Mouse (Mus musculus) induced T-regulatory cell, adult 2 months (primary cell): ENCODE results near the gene L3mbtl4.

Experiments used
- DNase-seq: peaks from one replicate; pipeline ENCODE4 v3.0.0-alpha.2; 2012; ENCODE audit warnings: low read depth

L3mbtl4 gene

DNA sequence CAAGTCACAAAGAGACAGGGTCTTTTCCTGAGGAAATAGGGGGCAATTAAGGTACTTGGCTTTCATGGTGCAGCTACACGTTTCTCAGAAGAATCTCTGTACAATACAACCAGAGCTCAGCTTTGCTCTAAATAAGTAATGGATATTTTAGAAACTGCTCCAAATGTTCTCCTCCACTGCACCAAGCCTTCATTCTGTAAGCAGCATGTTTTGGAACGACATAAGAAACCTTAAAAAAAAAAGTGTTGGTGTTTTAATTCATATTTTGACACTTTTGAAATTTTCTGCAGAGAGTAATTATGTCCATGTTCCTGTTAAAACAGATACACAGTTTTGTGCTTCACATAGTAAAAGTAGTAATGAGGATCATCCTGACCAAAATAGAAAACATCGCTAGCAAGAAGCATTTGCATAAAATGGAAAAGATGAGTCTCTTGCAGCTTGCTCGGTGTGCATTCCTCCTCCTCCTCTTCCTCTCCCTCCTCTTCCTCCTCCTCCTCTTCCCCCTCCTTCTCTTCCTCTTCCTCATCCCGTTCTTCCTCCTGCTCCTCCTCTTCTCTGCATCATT, 369.0 kb downstream of the L3mbtl4 start:
- DNase-seq: no peak

DNA sequence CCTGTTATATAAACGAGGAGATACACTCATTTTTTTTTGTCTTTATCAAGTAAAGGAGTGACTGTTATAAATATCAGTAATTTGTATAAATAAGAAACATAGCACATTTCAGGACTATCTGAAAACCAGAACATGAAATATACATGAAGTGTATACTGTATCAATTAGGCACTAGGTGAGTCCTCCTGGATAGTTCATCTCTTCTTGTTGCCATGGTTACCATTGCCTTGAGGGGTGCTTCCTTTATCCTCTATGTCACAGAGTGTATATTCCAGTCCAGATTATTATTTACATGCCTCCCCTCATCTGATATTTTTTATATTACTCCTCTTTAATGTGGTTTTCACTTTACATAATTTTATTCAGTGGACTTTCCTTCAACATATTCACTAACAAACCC, 392.9 kb downstream of the L3mbtl4 start:
- no peak for DNase-seq

DNA sequence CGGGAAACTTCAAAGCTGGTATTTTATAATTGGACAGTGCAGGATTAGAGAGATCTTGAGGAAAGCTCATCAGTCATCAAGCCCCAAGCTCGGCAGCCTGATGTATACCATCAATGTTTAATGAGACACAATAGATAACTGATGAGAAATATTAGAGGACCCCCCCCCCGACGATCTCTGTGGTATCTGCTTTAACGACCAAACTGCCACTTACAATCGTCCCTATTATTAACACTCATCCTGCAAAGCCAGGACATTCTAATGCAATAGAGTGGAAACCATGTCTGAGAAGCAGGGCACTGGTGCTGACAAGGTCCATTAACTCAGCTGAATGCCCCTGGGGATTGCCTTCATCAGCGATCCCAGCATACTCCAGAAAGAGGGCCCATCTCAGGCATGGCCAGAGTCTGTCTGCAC, 398.5 kb downstream of the L3mbtl4 start:
- DNase-seq: no peak

DNA sequence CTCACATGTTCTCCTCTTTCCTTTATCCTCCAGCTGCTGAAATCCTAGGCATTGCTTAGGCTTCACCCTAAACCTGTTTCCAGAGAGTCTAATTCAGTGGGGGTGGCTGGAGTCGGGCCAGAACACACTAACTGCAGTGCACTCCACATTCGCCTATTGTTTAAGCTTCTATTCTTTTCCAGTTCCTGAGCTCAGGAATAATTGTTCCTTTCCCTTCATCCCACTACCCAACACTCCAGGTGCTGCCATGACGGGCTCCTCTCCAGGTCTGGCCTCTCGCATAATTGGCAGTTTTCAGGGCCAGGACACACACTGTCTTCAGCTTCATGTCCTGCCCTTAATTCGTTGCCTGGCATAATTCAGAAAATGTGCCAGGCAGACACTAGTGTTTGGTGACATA, 437.1 kb downstream of the L3mbtl4 start:
- no peak for DNase-seq

DNA sequence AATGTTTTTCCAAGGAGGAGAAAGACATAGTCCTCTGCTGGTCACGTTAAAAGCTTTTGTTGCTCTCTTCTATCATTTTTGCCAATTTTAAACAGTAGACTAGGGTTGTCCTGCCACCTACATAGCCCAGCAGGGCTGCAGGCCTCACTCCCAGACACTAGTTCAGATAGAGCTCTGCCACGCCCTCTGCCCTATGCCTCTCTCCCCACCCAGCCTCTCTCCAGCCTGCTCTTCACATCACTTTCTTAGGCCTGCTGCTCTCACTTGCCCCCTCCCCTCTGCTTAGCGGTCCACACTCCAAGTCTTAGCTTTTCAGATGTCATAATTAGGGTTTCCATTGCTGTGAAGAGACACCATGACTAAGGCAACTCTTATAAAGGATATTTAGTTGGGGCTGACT, 437.8 kb downstream of the L3mbtl4 start:
- no peak for DNase-seq

DNA sequence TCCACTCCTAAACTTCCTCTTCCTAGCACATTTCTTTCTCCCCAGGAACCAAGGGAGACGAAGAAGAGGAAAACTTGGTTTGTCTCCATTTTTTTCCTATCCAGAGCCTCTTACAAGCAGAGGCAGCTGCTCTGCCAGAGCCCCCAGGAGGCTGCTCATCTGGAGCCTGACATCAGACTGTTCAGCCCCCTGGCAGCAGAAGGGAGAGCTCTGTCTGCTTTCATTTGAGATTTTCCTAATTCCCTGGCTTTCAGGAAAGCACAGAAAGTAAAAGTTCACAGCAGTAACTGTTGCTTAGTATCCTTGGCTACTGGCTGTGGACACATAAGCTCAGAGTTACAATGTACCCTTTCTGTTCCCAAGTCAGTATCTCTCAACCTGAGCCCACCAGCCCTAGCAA, 474.7 kb downstream of the L3mbtl4 start:
- DNase-seq: no peak

DNA sequence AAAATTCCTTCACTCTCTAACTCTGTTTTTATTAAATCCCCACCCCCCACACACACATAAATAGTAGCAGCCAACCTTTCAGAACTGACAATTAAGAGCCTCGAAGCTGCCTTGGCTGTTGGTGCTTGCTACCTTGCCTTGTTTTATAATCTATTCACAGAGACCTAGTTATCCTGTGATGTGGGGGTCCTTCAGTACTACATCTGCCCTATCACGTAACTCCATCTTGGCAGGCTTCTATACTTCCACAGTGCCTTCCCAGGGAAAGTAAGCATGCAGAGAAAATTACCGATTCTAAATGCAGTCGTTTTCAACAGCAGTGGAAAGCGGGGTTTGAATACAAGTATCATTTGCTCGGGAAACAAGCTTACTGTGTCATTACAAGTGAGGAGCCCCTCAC, 476.9 kb downstream of the L3mbtl4 start:
- DNase-seq: no peak

DNA sequence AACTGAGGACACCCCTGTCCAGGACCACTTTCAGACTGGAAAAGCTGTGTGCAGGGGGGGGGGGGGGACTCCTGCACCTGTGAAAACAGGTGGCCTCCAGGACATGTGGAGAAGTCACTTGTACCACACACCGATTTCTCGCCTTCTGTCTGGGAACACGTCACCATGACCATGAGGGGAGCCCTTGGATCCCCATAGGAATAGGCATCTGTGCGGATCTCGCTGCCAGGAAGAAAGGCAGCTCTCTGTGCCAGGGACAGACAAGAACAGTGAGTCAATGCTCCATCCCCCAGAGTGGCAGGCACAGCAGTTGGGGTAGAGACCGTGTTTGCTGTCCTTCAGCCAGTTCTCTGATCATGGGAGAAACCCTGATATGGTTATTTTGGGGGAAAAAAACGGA, 479.5 kb downstream of the L3mbtl4 start:
- no peak for DNase-seq

DNA sequence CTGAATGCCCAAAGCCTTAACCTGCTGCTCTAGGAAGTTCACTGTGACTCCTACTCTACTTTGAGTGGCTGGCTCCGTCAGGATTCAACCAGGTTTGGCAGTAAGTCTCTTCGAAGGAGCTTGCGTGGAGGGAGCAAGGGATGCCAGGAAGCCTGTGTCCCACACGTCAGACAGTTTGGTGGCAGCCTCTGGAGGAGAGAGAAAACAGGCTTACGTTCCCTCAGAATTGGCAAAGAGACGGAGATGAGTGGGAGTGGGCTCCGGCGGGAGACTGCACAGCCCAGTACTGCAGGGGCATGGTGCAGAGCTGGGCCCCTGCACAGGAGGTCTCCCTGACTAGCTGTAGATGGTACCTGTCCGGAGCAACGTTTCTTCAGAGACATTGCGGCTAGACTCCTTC, 481.2 kb downstream of the L3mbtl4 start:
- no peak for DNase-seq

DNA sequence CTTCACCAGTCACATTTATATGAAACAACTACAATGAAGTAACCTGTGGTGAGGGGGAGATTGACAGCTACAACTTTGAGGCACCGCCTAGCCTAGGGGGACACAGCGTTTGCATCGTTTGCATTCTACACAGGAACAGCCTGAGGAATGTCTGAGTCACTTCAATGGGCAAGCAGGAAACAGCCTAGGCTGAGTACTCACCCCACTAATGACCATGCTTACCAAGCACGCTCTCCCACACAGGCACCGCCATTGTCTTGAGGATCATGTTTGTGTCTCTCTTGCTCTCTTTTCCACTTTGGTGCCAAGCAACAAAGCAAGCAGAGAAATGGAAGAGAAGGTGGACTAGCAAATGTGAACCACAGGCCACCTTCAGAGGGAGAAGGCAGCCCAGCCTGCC, 484.8 kb downstream of the L3mbtl4 start:
- no peak for DNase-seq

DNA sequence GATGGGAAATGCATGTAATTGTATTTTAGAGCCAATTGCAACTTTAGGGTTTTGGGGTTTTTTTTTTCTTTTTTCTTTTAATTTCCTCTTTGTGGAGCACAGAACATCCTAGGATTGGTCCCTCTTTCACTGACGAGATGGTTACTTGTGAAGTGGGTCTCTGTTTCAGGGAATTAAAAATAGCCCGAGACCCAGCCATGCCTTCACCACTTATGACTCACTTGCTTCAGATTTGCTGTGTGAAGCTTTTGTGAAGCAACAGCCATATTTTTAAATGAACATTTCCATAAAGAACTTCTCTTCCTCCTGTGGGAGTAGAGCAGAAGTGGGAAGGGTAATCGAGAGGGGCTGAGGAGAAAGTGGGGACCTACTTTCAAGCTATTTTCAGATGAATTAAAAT, 485.3 kb downstream of the L3mbtl4 start:
- DNase-seq: no peak

DNA sequence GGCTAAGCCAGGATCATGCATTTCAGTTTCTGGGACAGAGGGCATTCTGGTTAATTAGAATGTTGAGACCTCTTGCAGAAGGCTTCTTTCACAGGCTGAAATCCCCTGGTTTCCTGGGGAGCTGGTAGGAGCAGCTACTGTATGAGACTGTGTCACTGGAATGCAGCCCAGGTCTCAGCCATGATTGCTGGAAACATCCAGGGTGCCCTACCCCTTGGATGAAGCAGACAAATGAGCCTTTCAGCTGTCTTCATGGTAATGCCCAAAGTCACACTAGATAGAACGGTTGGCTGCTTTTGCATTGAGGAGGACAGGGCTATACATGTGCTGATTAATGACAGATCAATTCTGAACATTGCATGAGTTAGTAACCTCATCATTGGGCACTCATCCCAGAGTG, 486.4 kb downstream of the L3mbtl4 start:
- no peak for DNase-seq

DNA sequence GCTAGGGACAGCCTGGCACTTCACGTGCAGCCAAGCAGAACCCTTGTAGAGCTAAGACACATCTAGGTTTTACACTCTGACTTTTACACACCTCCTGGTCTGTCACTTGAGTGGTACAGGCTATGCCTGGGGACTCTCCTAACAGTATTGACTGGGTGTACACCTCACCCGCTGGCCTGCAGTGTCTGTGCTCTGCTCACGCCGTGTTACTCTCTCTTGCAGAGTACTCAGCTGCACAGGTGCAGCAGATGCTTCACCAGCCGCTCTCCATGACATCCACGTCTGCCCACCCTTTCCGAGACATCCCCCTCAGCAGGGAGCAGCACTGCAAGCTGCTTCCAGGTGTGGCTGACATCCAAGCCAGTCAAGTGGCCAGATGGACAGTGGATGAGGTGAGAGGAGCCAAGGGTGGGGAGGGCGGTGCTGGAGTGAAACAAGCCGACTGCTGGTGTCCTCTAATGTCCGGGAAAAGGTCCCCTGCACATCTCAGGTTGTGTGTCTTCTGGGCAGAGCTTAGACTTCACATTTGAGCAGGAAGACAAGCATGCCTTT, 490.8 kb downstream of the L3mbtl4 start:
- DNase-seq: no peak

DNA sequence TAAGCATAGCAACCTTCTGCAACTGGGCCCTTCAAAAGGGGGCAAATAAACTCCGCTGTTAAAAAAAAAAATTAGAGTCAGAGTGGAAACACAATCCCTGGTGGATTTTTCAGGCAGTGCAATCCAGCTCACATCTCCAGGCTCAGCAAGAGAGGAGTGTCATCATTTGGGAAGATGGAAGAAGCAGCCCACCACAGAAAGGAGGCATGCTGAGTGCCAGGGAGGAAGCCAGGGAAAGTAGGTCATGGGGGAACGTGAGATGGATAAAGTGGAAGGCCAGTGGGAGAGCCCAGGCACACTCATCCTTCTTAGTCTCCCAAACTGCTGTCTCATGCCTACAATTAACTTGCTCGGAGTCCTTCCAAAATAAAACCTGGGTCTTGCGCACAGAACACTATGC, 496.0 kb downstream of the L3mbtl4 start:
- no peak for DNase-seq

DNA sequence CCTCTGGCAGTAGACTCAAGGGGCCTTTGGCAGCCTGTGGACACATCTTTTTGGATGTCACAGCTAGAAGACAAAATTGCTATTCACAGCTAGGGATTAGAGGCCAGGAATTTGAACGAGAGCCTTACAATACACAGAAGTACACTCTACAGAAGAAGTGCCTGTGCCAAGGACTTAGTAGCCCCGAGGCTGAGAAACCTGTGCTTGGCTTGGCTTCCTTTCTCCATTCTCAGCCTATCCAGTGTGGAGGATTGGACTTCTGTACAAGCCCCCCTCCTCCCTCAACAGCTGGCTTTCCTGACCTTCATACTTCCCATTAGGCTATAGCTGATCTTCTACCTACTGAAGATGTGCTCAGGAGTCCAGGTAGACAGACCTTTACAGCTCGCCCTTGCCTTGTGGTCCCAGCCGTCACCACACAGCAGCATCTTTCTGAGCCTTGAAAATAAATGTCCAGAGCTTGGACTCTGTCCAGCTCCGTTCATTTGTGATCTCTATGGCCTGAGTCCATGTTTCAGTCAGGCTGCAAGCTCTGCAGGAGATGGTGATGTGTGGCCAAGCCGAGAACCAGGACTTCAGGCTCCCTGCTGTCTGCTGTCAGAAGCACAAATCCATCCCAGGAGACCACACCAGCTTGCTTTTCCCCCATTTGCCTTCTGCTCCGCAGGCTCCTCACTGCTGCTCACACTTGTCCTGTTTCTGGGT, 497.6 kb downstream of the L3mbtl4 start:
- DNase-seq: no peak

DNA sequence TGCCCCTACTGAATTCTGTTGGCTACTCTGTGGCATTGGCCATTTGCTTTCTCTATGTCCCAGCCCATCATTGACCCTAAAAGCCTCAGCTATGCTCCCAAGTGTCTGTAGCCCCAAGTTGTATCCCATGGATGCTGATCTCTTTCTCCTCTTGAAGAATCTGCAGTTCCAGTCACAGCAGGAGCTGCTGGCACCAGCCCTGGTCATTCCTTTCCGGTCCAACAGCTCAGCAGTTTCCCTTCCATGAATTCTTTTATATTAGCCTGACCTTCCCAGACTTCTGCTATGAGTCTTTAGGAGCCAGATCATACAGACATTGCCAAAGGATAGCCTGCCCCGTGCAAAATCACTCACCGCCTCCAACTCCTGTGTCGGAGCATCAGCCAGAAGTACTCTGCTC, 520.1 kb downstream of the L3mbtl4 start:
- no peak for DNase-seq

DNA sequence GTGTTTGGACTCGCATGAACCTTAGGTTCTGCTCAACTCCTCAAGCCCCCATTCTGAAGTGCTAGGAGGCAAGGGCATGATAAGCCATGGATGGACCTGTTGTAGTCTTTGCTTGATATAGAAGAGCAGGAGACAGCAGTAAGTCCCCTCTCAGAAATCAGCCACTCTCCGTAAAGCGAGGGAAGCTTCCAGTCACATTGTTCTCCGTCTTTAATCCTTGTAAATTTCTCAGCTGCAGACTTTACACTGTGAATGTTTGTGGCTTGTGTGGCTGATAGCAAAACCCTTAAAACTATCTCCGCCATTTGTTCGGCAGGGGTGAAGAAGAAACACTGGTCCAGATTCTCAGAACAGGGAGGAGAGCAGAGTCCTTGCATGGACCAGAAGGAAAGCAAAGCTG, 552.7 kb downstream of the L3mbtl4 start, which contains the start of gene Tmem200c:
Gene Tmem200c, plus strand, starts transcription at position 301 of the 400 bp plus-strand sequence.
- no peak for DNase-seq
